Mouse (Mus musculus) megakaryocyte, embryonic 14.5 days (primary cell): Measurements from ENCODE around the gene Pecr.

Experiments
- FLI1 ChIP-seq: IDR thresholded peaks from 2 replicates; pipeline ENCODE4 v1.6.1; 2012; ENCODE audit warnings: low read length, inconsistent platforms, mixed read lengths
- GATA1 ChIP-seq: IDR thresholded peaks from 3 replicates; pipeline ENCODE4 v1.6.1; 2012; ENCODE audit warnings: mixed read lengths, low read length, inconsistent platforms, borderline replicate concordance

DNA sequence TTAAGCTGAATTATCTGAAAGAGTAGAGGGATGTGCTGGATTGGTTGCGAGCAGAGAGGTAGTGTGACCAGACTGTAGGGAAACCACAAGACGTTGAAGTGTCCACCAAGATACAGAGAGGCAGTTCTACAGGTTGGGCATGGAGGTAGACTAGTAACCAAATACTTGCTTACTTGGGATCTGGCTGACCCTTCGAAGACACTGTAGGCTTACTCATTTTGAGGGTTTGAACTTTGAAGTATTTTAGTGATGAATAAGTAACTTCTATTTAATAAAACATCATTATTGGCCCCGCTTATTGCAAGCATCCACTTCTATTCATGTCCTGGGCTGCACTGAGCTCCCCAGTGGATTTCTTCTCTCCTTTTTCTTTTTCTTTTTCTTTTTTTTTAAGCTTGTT, 7.3 kb upstream of the Pecr start:
- no peak for TF ChIP-seq FLI1
- TF ChIP-seq GATA1, result no peak
